Mouse (Mus musculus) intestine, postnatal 0 days (tissue): ENCODE results near the gene Plac8. TPM values are rescaled to one million over a fixed set of nuclear protein-coding genes. Genes with fewer than 3 reads are reported as not detected.
A peak's percentile ranks its signal among the peaks of the same experiment; 100 is the strongest.

Experiments used
- ATAC-seq: fragments of 200-750 bp; cut with Nextera tagmentation; 2 replicates; pipeline ENCODE4 v1.8.0; 2017; ENCODE audit warnings: mild to moderate bottlenecking, moderate TSS enrichment, moderate library complexity
- H3K27ac ChIP-seq: fragments of 300-500 bp; sonication (generic); 2 replicates; pipeline ENCODE4 v1.5.1; 2014; ENCODE audit warnings: mild to moderate bottlenecking, low read depth, low read length, moderate library complexity
- H3K27me3 ChIP-seq: fragments of 300-500 bp; sonication (generic); replicated peaks from 2 replicates; pipeline ENCODE4 v1.6.1; 2014; ENCODE audit warnings: low read length, mixed read lengths; ENCODE audit not compliant: control insufficient read depth, insufficient read depth
- H3K36me3 ChIP-seq: fragments of 300-500 bp; sonication (generic); 2 replicates; pipeline ENCODE4 v1.6.1; 2014; ENCODE audit warnings: mild to moderate bottlenecking, moderate library complexity; ENCODE audit not compliant: control insufficient read depth, insufficient read depth
- H3K4me1 ChIP-seq: fragments of 300-500 bp; sonication (generic); replicated peaks from 2 replicates; pipeline ENCODE4 v1.6.1; 2014; ENCODE audit warnings: antibody characterized with exemption, low read length, mixed read lengths; ENCODE audit not compliant: control insufficient read depth, insufficient read depth
- H3K4me2 ChIP-seq: fragments of 300-500 bp; sonication (generic); replicated peaks from 2 replicates; pipeline ENCODE4 v1.6.1; 2014; ENCODE audit warnings: low read depth, mild to moderate bottlenecking, moderate library complexity
- H3K4me3 ChIP-seq: fragments of 300-500 bp; sonication (generic); 2 replicates; pipeline ENCODE4 v1.5.1; 2014; ENCODE audit warnings: low read depth, low read length
- H3K9ac ChIP-seq: fragments of 300-500 bp; sonication (generic); 2 replicates; pipeline ENCODE4 v1.6.1; 2014; ENCODE audit warnings: mild to moderate bottlenecking, low read depth, low read length
- H3K9me3 ChIP-seq: fragments of 300-500 bp; sonication (generic); 2 replicates; pipeline ENCODE4 v1.6.1; 2016; ENCODE audit warnings: mixed run types; ENCODE audit not compliant: control insufficient read depth
- CTCF ChIP-seq: sonication (generic); IDR thresholded peaks from 2 replicates; pipeline ENCODE4 v1.5.1; 2016; ENCODE audit warnings: low read depth, mild to moderate bottlenecking, control low read depth, antibody characterized with exemption, moderate library complexity
- WGBS: fragments of 180-500 bp; shearing (Covaris S2); extraction: QIAGEN DNeasy Blood & Tissue Kit; methylation state at CpG from one replicate; pipeline ENCODE4 v1.1.7; 2014; 5-methylcytosine and 5-hydroxymethylcytosine counted together
- polyA plus RNA-seq: library from polyadenylated mRNA; unstranded; fragments of >200 nt; fragmentation: Nextera tagmentation; extraction: Ambion mirVana; gene quantifications from 2 replicates; pipeline ENCODE4 v1.2.1, GENCODE M21; 2015

Plac8 gene
- polyA plus RNA-seq, 1 experiment from 2014 or later: 1,527 TPM

- peak overlapping the region; percentile 24; the same call in 1 of the 2 replicates for H3K4me2 ChIP-seq
- peak; percentile 23; the same call in 1 of the 2 replicates for ATAC-seq
- no peaks in the 10 kb centered on the region; the same call in 1 of the 2 replicates for H3K9me3 ChIP-seq
- no peaks in the 10 kb centered on the region for H3K27me3 ChIP-seq
- H3K36me3 ChIP-seq: no peaks in the 10 kb centered on the region
- no peak for TF ChIP-seq CTCF
- no peak overlapping the region for H3K4me3 ChIP-seq
- no peaks in the 10 kb centered on the region for H3K4me1 ChIP-seq
- 47% methylated on average over 6 of the region's 6 CpGs for WGBS
- H3K27ac ChIP-seq: peak overlapping the region; percentile 35; the same call in 1 of the 2 replicates
- H3K9ac ChIP-seq: no peak overlapping the region
Measured at GRCm38 (mm10) chr5:100595999-100596398, 24.0 kb upstream of the Plac8 start.

GRCm38 (mm10) chr5:100594803-100595467 is 22.9 kb upstream of the Plac8 start:
- no peak overlapping the region for H3K9ac ChIP-seq
- 88% methylated on average over 13 of the region's 13 CpGs for WGBS
- 0 out of 2 replicates have a peak, but pooled peaks cover 3% of the 10 kb centered on the region for H3K4me1 ChIP-seq
- no peaks in the 10 kb centered on the region for H3K36me3 ChIP-seq
- no peak for TF ChIP-seq CTCF
- no peak overlapping the region for H3K4me3 ChIP-seq
- H3K9me3 ChIP-seq: no peaks in the 10 kb centered on the region; the same call in 1 of the 2 replicates
- no peak overlapping the region for H3K4me2 ChIP-seq
- H3K27ac ChIP-seq: no peak overlapping the region
- no peak for ATAC-seq
- H3K27me3 ChIP-seq: no peaks in the 10 kb centered on the region

- no peaks in the 10 kb centered on the region for H3K27me3 ChIP-seq
- WGBS: 18% methylated on average over 5 of the region's 5 CpGs
- no peaks in the 10 kb centered on the region; the same call in 1 of the 2 replicates for H3K9me3 ChIP-seq
- peak overlapping the region; percentile 37; the same call in 1 of the 2 replicates for H3K4me2 ChIP-seq
- H3K4me3 ChIP-seq: no peak overlapping the region
- H3K9ac ChIP-seq: no peak overlapping the region
- no peaks in the 10 kb centered on the region for H3K36me3 ChIP-seq
- ATAC-seq: peak; percentile 55; the same call in 1 of the 2 replicates
- peak overlapping the region; percentile 28; the same call in 1 of the 2 replicates for H3K27ac ChIP-seq
- peaks cover 3% of the 10 kb centered on the region; the same call in 1 of the 2 replicates for H3K4me1 ChIP-seq
- TF ChIP-seq CTCF: no peak
Measured at GRCm38 (mm10) chr5:100590505-100590904, 18.5 kb upstream of the Plac8 start.

GRCm38 (mm10) chr5:100587626-100588025 is 15.6 kb upstream of the Plac8 start:
- Histone ChIP-seq H3K27ac (peak overlapping the region; percentile 46), H3K4me2 (peak overlapping the region; percentile 22; the same call in 1 of the 2 replicates), H3K9ac (no peak overlapping the region), H3K36me3 (no peaks in the 10 kb centered on the region), H3K9me3 (no peaks in the 10 kb centered on the region), H3K27me3 (no peaks in the 10 kb centered on the region), H3K4me1 (peaks cover 3% of the 10 kb centered on the region; the same call in 1 of the 2 replicates), H3K4me3 (no peak overlapping the region)
- ATAC-seq: no peak
- 19% methylated on average over 2 of the region's 2 CpGs for WGBS
- TF ChIP-seq CTCF: no peak

GRCm38 (mm10) chr5:100587136-100587535 is 15.1 kb upstream of the Plac8 start:
- no peak for ATAC-seq
- peak overlapping the region; percentile 46; the same call in 1 of the 2 replicates for H3K27ac ChIP-seq
- 49% methylated on average over 7 of the region's 7 CpGs for WGBS
- H3K27me3 ChIP-seq: no peaks in the 10 kb centered on the region
- peaks cover 3% of the 10 kb centered on the region; the same call in 1 of the 2 replicates for H3K4me1 ChIP-seq
- H3K9me3 ChIP-seq: no peaks in the 10 kb centered on the region
- no peak overlapping the region for H3K9ac ChIP-seq
- H3K4me2 ChIP-seq: peak overlapping the region; percentile 22
- H3K4me3 ChIP-seq: no peak overlapping the region
- TF ChIP-seq CTCF: no peak
- H3K36me3 ChIP-seq: no peaks in the 10 kb centered on the region

GRCm38 (mm10) chr5:100585657-100586056 is 13.6 kb upstream of the Plac8 start:
- Histone ChIP-seq H3K36me3 (no peaks in the 10 kb centered on the region), H3K4me1 (peaks cover under 1% of the 10 kb centered on the region; the same call in 1 of the 2 replicates), H3K27me3 (no peaks in the 10 kb centered on the region), H3K4me2 (no peak overlapping the region), H3K9me3 (no peaks in the 10 kb centered on the region), H3K4me3 (no peak overlapping the region), H3K9ac (no peak overlapping the region), H3K27ac (no peak overlapping the region)
- 88% methylated on average over 3 of the region's 3 CpGs for WGBS
- TF ChIP-seq CTCF: no peak
- ATAC-seq: no peak
